Mouse (Mus musculus): ENCODE data around the gene Cped1. TPM values are rescaled to one million over a fixed set of nuclear protein-coding genes. Genes with fewer than 3 reads are reported as not detected.

Gene Cped1
- polyA plus RNA-seq, 1 experiment from 2014 or later = 3.2 TPM

DNA sequence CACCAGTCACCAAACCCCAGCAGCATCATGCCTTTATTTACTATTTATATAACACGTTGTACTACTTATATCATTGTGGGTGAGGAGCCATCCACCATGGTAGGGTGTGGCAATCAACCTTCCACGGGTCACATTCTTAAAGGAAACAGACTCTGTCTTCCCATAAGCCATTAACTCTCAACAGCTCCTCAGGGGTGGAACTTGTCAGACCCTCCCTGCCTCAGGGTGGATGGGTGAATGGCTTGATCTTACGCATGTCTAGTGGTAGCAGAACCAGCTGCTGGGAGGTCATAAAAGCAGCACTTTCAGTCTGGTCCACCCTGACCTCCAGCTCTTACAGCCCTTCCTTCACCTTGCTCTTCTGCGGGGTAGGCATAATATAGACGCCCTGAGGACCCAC lies 100.3 kb downstream of the Cped1 start:
- Histone ChIP-seq H3K4me2 (ENCODE audit: low read length) (no peak overlapping the region), H3K36me3 (ENCODE audit: control insufficient read depth, insufficient read depth) (no peaks in the 10 kb centered on the region), H3K4me3 (replicated peaks; ENCODE audit: low read length) (no peak overlapping the region), H3K27ac (ENCODE audit: low read length) (no peak overlapping the region), H3K9ac (replicated peaks; ENCODE audit: low read depth, low read length) (no peak overlapping the region), H3K27me3 (replicated peaks; ENCODE audit: control insufficient read depth, insufficient read depth, low read length) (no peaks in the 10 kb centered on the region), H3K4me1 (replicated peaks; ENCODE audit: control insufficient read depth, insufficient read depth, low read length) (no peaks in the 10 kb centered on the region), H3K9me3 (ENCODE audit: control insufficient read depth, low read length) (no peaks in the 10 kb centered on the region)
- no peak for ATAC-seq
- 86% methylated on average over 5 of the region's 5 CpGs for WGBS

DNA sequence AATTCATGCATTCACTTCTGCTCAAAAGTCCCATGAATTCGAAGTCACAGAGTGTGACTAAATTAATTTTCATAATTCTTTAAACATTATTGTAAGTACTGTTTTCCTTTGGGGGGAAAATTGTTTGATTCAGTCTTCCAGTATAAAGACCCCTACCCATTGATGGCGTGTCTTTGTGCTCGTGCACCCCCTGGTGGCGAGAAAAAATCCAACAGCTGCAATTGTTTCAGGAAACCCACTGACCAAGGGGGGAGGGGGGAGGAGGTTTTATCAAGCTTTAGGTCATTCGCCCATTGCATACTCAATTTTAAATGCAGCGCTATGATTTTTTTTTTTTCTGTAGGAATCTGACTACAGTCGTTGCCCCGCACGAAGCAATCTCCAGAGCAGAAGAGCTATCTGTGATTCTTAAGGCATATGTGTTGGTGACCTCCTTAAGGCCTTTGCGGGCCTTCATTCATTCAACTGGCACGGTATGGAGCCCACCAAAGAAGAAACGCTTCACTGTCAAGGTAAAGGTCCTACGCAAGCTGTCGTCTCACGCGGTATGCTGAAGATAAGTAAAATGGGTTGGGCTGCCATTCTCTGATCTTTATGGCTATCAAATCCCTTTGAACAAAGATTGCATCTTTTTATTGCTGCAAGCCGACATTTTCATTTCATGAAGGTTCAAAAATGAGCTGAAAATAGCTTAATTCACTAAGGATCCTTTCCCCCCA lies 102.8 kb downstream of the Cped1 start:
- H3K9me3 ChIP-seq (ENCODE audit: control insufficient read depth, low read length) = no peaks in the 10 kb centered on the region
- WGBS = 57% methylated on average over 17 of the region's 17 CpGs
- H3K4me2 ChIP-seq (ENCODE audit: low read length) = no peak overlapping the region
- no peak overlapping the region for H3K9ac ChIP-seq (replicated peaks; ENCODE audit: low read depth, low read length)
- H3K4me1 ChIP-seq (replicated peaks; ENCODE audit: control insufficient read depth, insufficient read depth, low read length) = no peaks in the 10 kb centered on the region
- no peak overlapping the region for H3K27ac ChIP-seq (ENCODE audit: low read length)
- H3K27me3 ChIP-seq (replicated peaks; ENCODE audit: control insufficient read depth, insufficient read depth, low read length) = no peaks in the 10 kb centered on the region
- no peaks in the 10 kb centered on the region for H3K36me3 ChIP-seq (ENCODE audit: control insufficient read depth, insufficient read depth)
- H3K4me3 ChIP-seq (replicated peaks; ENCODE audit: low read length) = no peak overlapping the region
- no peak for ATAC-seq

DNA sequence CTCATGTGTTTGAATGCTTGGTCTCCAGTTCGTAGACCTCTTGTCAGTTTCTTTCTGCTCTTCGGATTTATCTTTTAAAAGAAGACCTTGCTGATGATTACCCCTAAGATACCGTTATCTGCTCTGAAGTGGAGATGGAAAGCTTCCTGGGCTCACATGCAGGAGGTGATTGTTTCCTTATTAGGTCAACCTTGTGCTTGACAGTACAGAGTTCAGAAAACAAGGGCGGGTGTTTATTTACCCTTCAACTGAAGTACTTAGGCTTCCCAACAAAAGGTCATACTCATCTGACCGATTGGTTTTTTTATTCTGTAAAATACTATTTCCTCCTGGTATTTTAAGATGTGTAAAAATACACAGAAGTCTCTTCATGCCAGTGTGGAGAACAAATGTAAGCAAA lies 106.1 kb downstream of the Cped1 start:
- H3K27ac ChIP-seq (ENCODE audit: low read length) = no peak overlapping the region
- H3K36me3 ChIP-seq (ENCODE audit: control insufficient read depth, insufficient read depth) = no peaks in the 10 kb centered on the region
- no peak for ATAC-seq
- H3K9me3 ChIP-seq (ENCODE audit: control insufficient read depth, low read length) = no peaks in the 10 kb centered on the region
- no peak overlapping the region for H3K9ac ChIP-seq (replicated peaks; ENCODE audit: low read depth, low read length)
- H3K4me2 ChIP-seq (ENCODE audit: low read length) = no peak overlapping the region
- WGBS = 90% methylated on average over 5 of the region's 5 CpGs
- H3K4me1 ChIP-seq (replicated peaks; ENCODE audit: control insufficient read depth, insufficient read depth, low read length) = no peaks in the 10 kb centered on the region
- H3K4me3 ChIP-seq (replicated peaks; ENCODE audit: low read length) = no peak overlapping the region
- no peaks in the 10 kb centered on the region for H3K27me3 ChIP-seq (replicated peaks; ENCODE audit: control insufficient read depth, insufficient read depth, low read length)

DNA sequence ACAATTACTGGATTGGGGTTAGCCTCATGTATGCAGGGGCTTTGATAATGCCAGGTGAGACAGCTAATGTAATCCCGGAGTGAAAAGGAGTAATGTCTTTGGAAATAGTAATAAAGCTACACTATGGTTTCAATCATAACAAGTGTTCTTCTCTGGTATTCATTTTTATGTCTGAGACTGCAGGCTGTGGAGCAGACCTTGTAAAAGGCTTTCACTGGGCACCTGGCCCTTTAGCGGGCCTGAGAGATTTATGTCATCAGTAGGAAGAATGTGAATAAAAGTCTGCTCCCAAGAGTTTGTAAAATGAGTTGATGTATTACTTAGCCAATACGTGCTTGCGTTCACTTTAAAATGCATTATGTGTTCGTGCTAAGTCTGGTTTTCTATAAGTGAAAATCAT lies 108.1 kb downstream of the Cped1 start:
- no peaks in the 10 kb centered on the region for H3K36me3 ChIP-seq (ENCODE audit: control insufficient read depth, insufficient read depth)
- H3K9me3 ChIP-seq (ENCODE audit: control insufficient read depth, low read length) = no peaks in the 10 kb centered on the region
- H3K4me1 ChIP-seq (replicated peaks; ENCODE audit: control insufficient read depth, insufficient read depth, low read length) = no peaks in the 10 kb centered on the region
- H3K27ac ChIP-seq (ENCODE audit: low read length) = no peak overlapping the region
- no peak overlapping the region for H3K4me3 ChIP-seq (replicated peaks; ENCODE audit: low read length)
- ATAC-seq = no peak
- no peak overlapping the region for H3K9ac ChIP-seq (replicated peaks; ENCODE audit: low read depth, low read length)
- H3K27me3 ChIP-seq (replicated peaks; ENCODE audit: control insufficient read depth, insufficient read depth, low read length) = no peaks in the 10 kb centered on the region
- 91% methylated on average over 5 of the region's 5 CpGs for WGBS
- H3K4me2 ChIP-seq (ENCODE audit: low read length) = no peak overlapping the region

DNA sequence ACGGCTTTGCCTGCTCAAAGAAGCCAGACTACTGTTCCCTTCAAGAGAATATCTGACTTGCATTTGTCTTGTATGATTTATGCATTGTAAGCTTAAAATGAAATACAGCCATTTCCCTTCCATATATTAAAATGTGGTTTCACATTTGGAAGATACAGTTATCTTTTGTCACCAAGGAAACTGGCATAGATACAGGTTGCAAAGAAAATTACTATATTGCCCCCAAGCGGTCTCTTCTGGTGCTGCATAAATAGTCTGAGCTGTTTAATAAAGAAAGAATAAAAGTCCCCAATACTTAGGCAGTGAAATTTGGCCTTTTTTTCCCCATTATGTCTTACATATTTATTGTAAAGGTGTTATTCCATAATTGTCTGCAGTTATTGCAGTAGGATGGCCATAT lies 112.0 kb downstream of the Cped1 start:
- Histone ChIP-seq H3K4me2 (ENCODE audit: low read length) (no peak overlapping the region), H3K27me3 (replicated peaks; ENCODE audit: control insufficient read depth, insufficient read depth, low read length) (no peaks in the 10 kb centered on the region), H3K9ac (replicated peaks; ENCODE audit: low read depth, low read length) (no peak overlapping the region), H3K27ac (ENCODE audit: low read length) (no peak overlapping the region), H3K36me3 (ENCODE audit: control insufficient read depth, insufficient read depth) (no peaks in the 10 kb centered on the region), H3K9me3 (ENCODE audit: control insufficient read depth, low read length) (no peaks in the 10 kb centered on the region), H3K4me3 (replicated peaks; ENCODE audit: low read length) (no peak overlapping the region), H3K4me1 (replicated peaks; ENCODE audit: control insufficient read depth, insufficient read depth, low read length) (no peaks in the 10 kb centered on the region)
- peak; percentile 75 for ATAC-seq
- 38% methylated on average over 2 of the region's 2 CpGs for WGBS

DNA sequence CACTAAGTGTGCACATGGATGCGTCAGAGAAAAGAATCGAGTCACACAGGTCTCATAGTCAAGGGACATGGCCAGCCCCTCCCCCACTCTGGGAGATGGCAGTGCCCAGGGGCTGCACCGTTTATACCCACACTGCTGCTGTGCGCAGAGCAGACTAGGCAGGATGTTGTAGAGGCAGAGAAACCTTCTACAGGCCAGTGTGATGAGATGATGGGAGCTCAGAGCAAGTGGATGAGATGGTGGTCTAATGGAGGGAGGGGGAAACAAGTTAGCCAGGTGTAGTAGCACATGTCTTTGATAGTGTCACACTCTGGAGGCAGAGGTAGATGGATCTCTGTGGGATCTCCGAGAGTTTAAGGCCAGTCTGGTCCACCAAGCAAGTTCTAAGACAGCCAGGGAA lies 114.1 kb downstream of the Cped1 start:
- Histone ChIP-seq H3K27me3 (replicated peaks; ENCODE audit: control insufficient read depth, insufficient read depth, low read length) (no peaks in the 10 kb centered on the region), H3K4me1 (replicated peaks; ENCODE audit: control insufficient read depth, insufficient read depth, low read length) (peaks cover 4% of the 10 kb centered on the region), H3K4me2 (ENCODE audit: low read length) (no peak overlapping the region), H3K9me3 (ENCODE audit: control insufficient read depth, low read length) (no peaks in the 10 kb centered on the region), H3K4me3 (replicated peaks; ENCODE audit: low read length) (no peak overlapping the region), H3K27ac (ENCODE audit: low read length) (no peak overlapping the region), H3K9ac (replicated peaks; ENCODE audit: low read depth, low read length) (no peak overlapping the region), H3K36me3 (ENCODE audit: control insufficient read depth, insufficient read depth) (no peaks in the 10 kb centered on the region)
- 65% methylated on average over 5 of the region's 5 CpGs for WGBS
- no peak for ATAC-seq

DNA sequence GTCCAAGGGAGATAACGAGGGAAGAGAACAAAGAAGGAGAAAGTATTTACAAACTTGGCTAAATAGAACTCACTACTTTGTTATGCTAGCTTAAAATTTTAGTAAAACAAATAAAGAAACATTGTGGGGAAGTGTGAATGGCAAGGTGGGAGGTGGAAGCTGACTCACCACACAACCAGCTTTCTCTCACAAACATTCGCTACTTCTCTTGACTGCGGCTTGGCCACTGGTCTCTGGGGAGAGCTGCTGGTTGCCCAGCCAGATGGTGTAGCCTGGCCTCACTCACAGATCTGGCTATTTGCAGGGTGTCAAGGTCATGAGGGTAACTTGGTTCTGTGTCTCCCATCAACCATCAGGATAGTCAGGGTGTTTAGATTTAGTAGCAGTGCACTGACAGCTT lies 116.2 kb downstream of the Cped1 start:
- no peaks in the 10 kb centered on the region for H3K9me3 ChIP-seq (ENCODE audit: control insufficient read depth, low read length)
- 65% methylated on average over 3 of the region's 3 CpGs for WGBS
- no peak overlapping the region for H3K4me3 ChIP-seq (replicated peaks; ENCODE audit: low read length)
- H3K9ac ChIP-seq (replicated peaks; ENCODE audit: low read depth, low read length) = no peak overlapping the region
- peaks cover 4% of the 10 kb centered on the region for H3K4me1 ChIP-seq (replicated peaks; ENCODE audit: control insufficient read depth, insufficient read depth, low read length)
- H3K36me3 ChIP-seq (ENCODE audit: control insufficient read depth, insufficient read depth) = no peaks in the 10 kb centered on the region
- no peak overlapping the region for H3K27ac ChIP-seq (ENCODE audit: low read length)
- no peak for ATAC-seq
- H3K27me3 ChIP-seq (replicated peaks; ENCODE audit: control insufficient read depth, insufficient read depth, low read length) = no peaks in the 10 kb centered on the region
- no peak overlapping the region for H3K4me2 ChIP-seq (ENCODE audit: low read length)

DNA sequence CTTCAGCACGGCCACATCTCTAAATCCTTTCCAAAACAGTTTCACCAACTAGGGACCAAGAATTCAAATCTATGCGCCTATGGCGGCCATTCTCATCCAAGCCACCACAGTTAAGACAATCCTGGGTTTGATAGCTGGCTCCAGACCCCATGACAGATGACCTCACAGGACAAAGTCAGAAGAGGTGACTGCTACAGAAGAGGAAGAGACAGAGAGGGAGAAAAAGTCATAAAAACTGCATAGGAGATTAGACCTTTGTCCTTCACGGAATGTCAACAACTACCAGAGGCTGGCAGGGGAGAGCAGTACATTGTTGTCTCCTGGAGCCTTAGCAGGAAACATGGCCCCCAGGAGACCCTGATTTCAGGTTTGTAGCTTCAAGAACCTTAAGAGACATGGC lies 117.0 kb downstream of the Cped1 start:
- Histone ChIP-seq H3K27ac (ENCODE audit: low read length) (no peak overlapping the region), H3K9me3 (ENCODE audit: control insufficient read depth, low read length) (no peaks in the 10 kb centered on the region), H3K9ac (replicated peaks; ENCODE audit: low read depth, low read length) (no peak overlapping the region), H3K4me3 (replicated peaks; ENCODE audit: low read length) (no peak overlapping the region), H3K4me2 (ENCODE audit: low read length) (no peak overlapping the region), H3K36me3 (ENCODE audit: control insufficient read depth, insufficient read depth) (no peaks in the 10 kb centered on the region), H3K27me3 (replicated peaks; ENCODE audit: control insufficient read depth, insufficient read depth, low read length) (no peaks in the 10 kb centered on the region), H3K4me1 (replicated peaks; ENCODE audit: control insufficient read depth, insufficient read depth, low read length) (peaks cover 4% of the 10 kb centered on the region)
- ATAC-seq = no peak
- WGBS = 91% methylated on average over 4 of the region's 4 CpGs

DNA sequence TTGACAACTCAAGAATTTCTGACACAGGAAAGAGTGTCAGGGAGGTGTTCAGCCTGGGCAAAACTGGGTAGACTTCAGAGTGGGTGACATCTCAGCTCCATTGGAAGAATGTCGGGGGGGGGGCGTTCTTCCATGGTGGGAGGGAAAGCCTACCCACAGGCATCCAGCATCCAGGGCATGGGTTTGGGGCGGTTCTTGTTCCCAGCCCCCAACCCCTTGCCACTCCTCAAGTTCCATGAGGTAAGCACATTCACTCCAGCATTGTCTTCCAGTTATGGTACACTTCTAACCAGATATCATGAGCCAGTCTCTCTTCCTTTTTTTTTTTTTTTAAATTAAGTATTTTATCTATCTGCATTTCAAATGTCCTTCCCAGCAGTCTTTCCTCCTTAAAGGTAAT lies 118.0 kb downstream of the Cped1 start:
- no peaks in the 10 kb centered on the region for H3K9me3 ChIP-seq (ENCODE audit: control insufficient read depth, low read length)
- H3K4me3 ChIP-seq (replicated peaks; ENCODE audit: low read length) = no peak overlapping the region
- no peaks in the 10 kb centered on the region for H3K27me3 ChIP-seq (replicated peaks; ENCODE audit: control insufficient read depth, insufficient read depth, low read length)
- H3K4me2 ChIP-seq (ENCODE audit: low read length) = no peak overlapping the region
- H3K27ac ChIP-seq (ENCODE audit: low read length) = no peak overlapping the region
- no peak overlapping the region for H3K9ac ChIP-seq (replicated peaks; ENCODE audit: low read depth, low read length)
- H3K36me3 ChIP-seq (ENCODE audit: control insufficient read depth, insufficient read depth) = no peaks in the 10 kb centered on the region
- no peak for ATAC-seq
- peaks cover 4% of the 10 kb centered on the region for H3K4me1 ChIP-seq (replicated peaks; ENCODE audit: control insufficient read depth, insufficient read depth, low read length)
- WGBS = 74% methylated on average over 3 of the region's 3 CpGs

DNA sequence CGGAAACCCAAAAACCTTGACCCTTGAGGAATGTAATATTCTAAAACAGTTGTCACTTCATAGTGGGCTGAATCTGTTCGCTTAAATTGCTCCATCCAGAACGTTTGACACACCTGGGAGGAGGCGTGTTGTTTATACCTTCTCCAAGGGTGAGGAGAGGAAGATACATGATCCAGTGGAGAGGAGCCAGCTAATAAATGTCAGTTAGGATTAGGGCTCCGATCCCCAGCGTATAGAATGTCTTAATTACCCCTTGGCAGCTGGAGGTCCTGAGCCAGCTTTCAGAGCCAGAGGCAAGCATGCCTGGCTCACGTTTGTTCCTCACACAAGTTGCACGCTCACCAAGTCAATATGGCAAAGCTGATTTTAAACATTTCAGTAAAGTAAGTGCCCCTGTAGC lies 118.5 kb downstream of the Cped1 start:
- ATAC-seq = no peak
- Histone ChIP-seq H3K4me1 (replicated peaks; ENCODE audit: control insufficient read depth, insufficient read depth, low read length) (peaks cover 4% of the 10 kb centered on the region), H3K4me2 (ENCODE audit: low read length) (no peak overlapping the region), H3K9ac (replicated peaks; ENCODE audit: low read depth, low read length) (no peak overlapping the region), H3K27ac (ENCODE audit: low read length) (no peak overlapping the region), H3K27me3 (replicated peaks; ENCODE audit: control insufficient read depth, insufficient read depth, low read length) (no peaks in the 10 kb centered on the region), H3K36me3 (ENCODE audit: control insufficient read depth, insufficient read depth) (no peaks in the 10 kb centered on the region), H3K4me3 (replicated peaks; ENCODE audit: low read length) (no peak overlapping the region), H3K9me3 (ENCODE audit: control insufficient read depth, low read length) (no peaks in the 10 kb centered on the region)
- 9% methylated on average over 8 of the region's 8 CpGs for WGBS

Data from forebrain, embryonic 16.5 days (tissue).